Mouse (Mus musculus) erythroid progenitor cell, adult 5-6 weeks (primary cell): ENCODE data around the gene Cdh23. TPM values are rescaled to one million over a fixed set of nuclear protein-coding genes. Genes with fewer than 3 reads are reported as not detected.
"Not testable (repeated sequence)": the region's sequence is repeated elsewhere in the genome, so short reads cannot be mapped to it uniquely, and the experiment has no call there.

Source experiments
- ATAC-seq: replicated peaks from 2 replicates; pipeline ENCODE4 v1.8.0; 2016; ENCODE audit warnings: moderate number of reproducible peaks, mild to moderate bottlenecking, moderate TSS enrichment, inconsistent platforms; ENCODE audit not compliant: poor library complexity, low FRiP score, severe bottlenecking
- total RNA-seq, 2 experiments: library from RNA; stranded (forward) in 1 of 2; stranded (reverse) in 1 of 2; fragments of 150-400 nt in 1 of 2; fragments of 186-747, 209-891 nt in 1 of 2; gene quantifications; 2 replicates each; pipeline versions ENCODE4 v1.2.3 to v1.2.4; 2015 to 2017; ENCODE audit warnings: low replicate concordance in 2 of 2

Gene Cdh23
- total RNA-seq, 2 experiments from 2014 or later: not detected

GRCm38 (mm10) chr10:60716449-60716848 lies 20.2 kb upstream of the Cdh23 start:
- ATAC-seq: no peak

GRCm38 (mm10) chr10:60712299-60712698 lies 16.0 kb upstream of the Cdh23 start:
- not testable (repeated sequence) for ATAC-seq

GRCm38 (mm10) chr10:60708837-60709236 lies 12.5 kb upstream of the Cdh23 start:
- no peak for ATAC-seq

- ATAC-seq: no peak
Observed at GRCm38 (mm10) chr10:60706268-60706667, 10.0 kb upstream of the Cdh23 start.

GRCm38 (mm10) chr10:60705134-60705533 lies 8.8 kb upstream of the Cdh23 start:
- no peak for ATAC-seq

GRCm38 (mm10) chr10:60697775-60698174 lies 1.5 kb upstream of the Cdh23 start:
- ATAC-seq: no peak

GRCm38 (mm10) chr10:60696975-60697374 lies 685 bp upstream of the Cdh23 start:
- ATAC-seq: peak; percentile 57; the same call in 1 of the 2 replicates

GRCm38 (mm10) chr10:60691671-60692390 lies 4.5 kb downstream of the Cdh23 start:
- no peak for ATAC-seq

- ATAC-seq: no peak
Observed at GRCm38 (mm10) chr10:60690960-60691359, 5.3 kb downstream of the Cdh23 start.

GRCm38 (mm10) chr10:60689396-60689795 lies 6.9 kb downstream of the Cdh23 start:
- ATAC-seq: no peak

GRCm38 (mm10) chr10:60687011-60687776 lies 9.1 kb downstream of the Cdh23 start:
- ATAC-seq: no peak

GRCm38 (mm10) chr10:60686641-60686975 lies 9.7 kb downstream of the Cdh23 start:
- no peak for ATAC-seq

GRCm38 (mm10) chr10:60685764-60686640 lies 10.3 kb downstream of the Cdh23 start:
- ATAC-seq: no peak

- no peak for ATAC-seq
Observed at GRCm38 (mm10) chr10:60678926-60679325, 17.4 kb downstream of the Cdh23 start.

- no peak for ATAC-seq
Observed at GRCm38 (mm10) chr10:60677319-60677718, 19.0 kb downstream of the Cdh23 start.

GRCm38 (mm10) chr10:60670166-60670565 lies 26.1 kb downstream of the Cdh23 start:
- no peak for ATAC-seq

GRCm38 (mm10) chr10:60668591-60668990 lies 27.7 kb downstream of the Cdh23 start:
- ATAC-seq: no peak

GRCm38 (mm10) chr10:60660986-60661385 lies 35.3 kb downstream of the Cdh23 start:
- ATAC-seq: no peak

- ATAC-seq: no peak
Observed at GRCm38 (mm10) chr10:60659450-60660020, 36.8 kb downstream of the Cdh23 start.

GRCm38 (mm10) chr10:60658176-60658575 lies 38.1 kb downstream of the Cdh23 start:
- no peak for ATAC-seq
